Mouse (Mus musculus) embryonic facial prominence, embryonic 10.5 days (tissue): ENCODE data around the gene Dcaf8. TPM values are rescaled to one million over a fixed set of nuclear protein-coding genes. Genes with fewer than 3 reads are reported as not detected.

ENCODE experiments used
- DNase-seq: peaks from one replicate; pipeline ENCODE4 v3.0.0-alpha.2; 2017; ENCODE audit warnings: low spot score
- H3K27ac ChIP-seq: fragments of 300-500 bp; sonication (generic); replicated peaks from 2 replicates; pipeline ENCODE4 v1.5.1; 2016; ENCODE audit warnings: mild to moderate bottlenecking
- H3K27me3 ChIP-seq: fragments of 300-500 bp; sonication (generic); replicated peaks from 2 replicates; pipeline ENCODE4 v1.6.1; 2016; ENCODE audit warnings: low read depth, mild to moderate bottlenecking; ENCODE audit not compliant: poor library complexity, severe bottlenecking
- H3K36me3 ChIP-seq: fragments of 300-500 bp; sonication (generic); replicated peaks from 2 replicates; pipeline ENCODE4 v1.6.1; 2016; ENCODE audit warnings: mild to moderate bottlenecking, moderate library complexity
- H3K4me1 ChIP-seq: fragments of 300-500 bp; sonication (generic); 2 replicates; pipeline ENCODE4 v1.6.1; 2016
- H3K4me3 ChIP-seq: fragments of 300-500 bp; sonication (generic); 2 replicates; pipeline ENCODE4 v1.5.1; 2016; ENCODE audit warnings: mild to moderate bottlenecking, moderate library complexity
- H3K9me3 ChIP-seq: fragments of 300-500 bp; sonication (generic); 2 replicates; pipeline ENCODE4 v1.6.1; 2016; ENCODE audit warnings: mild to moderate bottlenecking
- WGBS: fragments of 180-500 bp; shearing (Covaris S2); methylation state at CpG from one replicate; pipeline ENCODE4 v1.1.7; 2016; 5-methylcytosine and 5-hydroxymethylcytosine counted together
- polyA plus RNA-seq: library from polyadenylated mRNA; unstranded; fragments of >200 nt; fragmentation: Nextera tagmentation; extraction: Ambion mirVana; gene quantifications from 2 replicates; pipeline ENCODE4 v1.2.1, GENCODE M21; 2016

Gene Dcaf8
- polyA plus RNA-seq, 1 experiment from 2014 or later: 141 TPM

DNA sequence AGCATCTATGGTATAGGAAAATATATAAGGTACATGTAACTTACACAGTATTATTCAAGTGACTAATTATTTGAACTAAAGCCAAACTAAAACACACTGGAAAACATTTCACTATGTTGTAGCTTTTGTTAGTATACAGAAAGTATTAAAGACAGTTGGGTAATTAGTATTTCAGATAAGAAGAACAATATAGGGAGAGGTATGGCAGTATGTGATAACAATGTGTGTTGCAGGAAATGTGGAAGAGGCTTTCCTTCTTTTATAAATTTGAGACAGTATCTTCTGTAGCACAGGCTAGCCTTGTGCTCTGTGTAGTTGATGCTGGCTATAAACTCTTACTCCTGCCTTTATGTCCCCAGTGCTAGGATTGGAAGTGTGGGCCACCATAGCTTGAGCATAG is 36.0 kb downstream of the Dcaf8 start:
- DNase-seq: no peak
- no peaks in the 10 kb centered on the region for H3K9me3 ChIP-seq
- peaks cover 92% of the 10 kb centered on the region for H3K36me3 ChIP-seq
- H3K27me3 ChIP-seq: no peaks in the 10 kb centered on the region
- no peaks in the 10 kb centered on the region for H3K4me1 ChIP-seq
- H3K4me3 ChIP-seq: no peak overlapping the region
- H3K27ac ChIP-seq: no peak overlapping the region

DNA sequence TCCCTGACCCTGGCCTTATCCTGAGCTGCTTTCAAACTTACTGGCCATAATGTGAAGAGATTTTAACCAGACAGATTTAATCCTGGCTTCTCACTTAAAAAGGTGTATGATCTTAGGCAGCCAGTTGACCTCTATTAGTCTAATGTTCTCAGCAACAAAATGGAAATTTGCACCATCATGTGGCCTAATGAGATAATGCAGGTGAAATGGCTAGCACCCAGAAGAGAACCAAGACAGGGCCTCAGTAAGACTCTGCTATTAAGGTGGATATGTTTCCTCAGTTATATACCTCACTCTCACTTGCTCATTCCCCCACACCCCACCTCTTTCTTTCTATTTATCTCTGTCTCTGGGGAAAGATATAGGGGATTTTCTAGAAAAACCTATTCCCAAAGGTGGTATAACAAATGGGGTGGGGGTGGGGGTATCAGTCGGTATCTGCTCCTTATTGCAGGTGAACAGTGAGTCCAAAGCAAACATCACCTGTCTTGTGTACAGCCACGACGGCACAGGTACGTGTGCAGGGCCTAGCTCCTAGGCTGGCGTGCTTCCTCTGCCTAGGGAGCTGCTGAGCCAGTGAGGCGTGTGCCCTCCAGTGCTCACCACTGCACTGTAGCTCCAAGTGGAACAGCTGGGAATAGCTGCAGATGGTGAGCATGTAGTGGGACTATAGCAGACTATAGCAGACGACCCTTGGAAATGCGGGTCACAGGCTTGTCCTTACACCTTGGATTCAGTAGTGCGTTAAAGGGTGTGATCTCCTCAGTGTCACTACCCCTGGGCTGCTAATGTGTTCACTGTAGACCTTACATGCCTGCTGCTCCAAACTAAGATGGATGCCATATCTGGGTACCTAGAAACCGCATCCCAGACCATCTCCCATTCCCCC is 38.8 kb downstream of the Dcaf8 start:
- Histone ChIP-seq H3K27ac (no peak overlapping the region), H3K4me1 (no peaks in the 10 kb centered on the region), H3K36me3 (peaks cover 92% of the 10 kb centered on the region), H3K9me3 (no peaks in the 10 kb centered on the region), H3K27me3 (no peaks in the 10 kb centered on the region), H3K4me3 (no peak overlapping the region)
- no peak for DNase-seq
- WGBS: 93% methylated on average over 10 of the region's 10 CpGs

DNA sequence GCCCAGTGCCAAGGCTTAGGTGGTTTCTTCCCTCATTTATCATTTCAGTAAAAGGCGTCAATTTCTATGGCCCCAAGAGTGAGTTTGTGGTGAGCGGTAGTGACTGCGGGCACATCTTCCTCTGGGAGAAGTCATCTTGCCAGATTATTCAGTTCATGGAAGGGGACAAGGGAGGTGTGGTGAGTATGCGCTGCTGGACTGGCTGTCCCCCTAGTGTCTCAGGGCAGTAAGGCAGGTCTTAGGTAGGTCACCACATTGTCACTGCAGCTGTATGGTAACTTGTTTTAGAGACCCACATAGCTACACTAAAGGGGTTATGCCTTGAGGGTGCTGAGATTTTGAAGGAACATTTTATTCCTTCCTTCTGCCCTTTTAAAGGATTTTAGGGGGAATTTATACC is 41.0 kb downstream of the Dcaf8 start:
- H3K36me3 ChIP-seq: peaks cover 94% of the 10 kb centered on the region
- no peaks in the 10 kb centered on the region for H3K4me1 ChIP-seq
- no peaks in the 10 kb centered on the region for H3K9me3 ChIP-seq
- peak; percentile 42 for DNase-seq
- 80% methylated on average over 4 of the region's 4 CpGs for WGBS
- no peak overlapping the region for H3K4me3 ChIP-seq
- no peaks in the 10 kb centered on the region for H3K27me3 ChIP-seq
- H3K27ac ChIP-seq: no peak overlapping the region

DNA sequence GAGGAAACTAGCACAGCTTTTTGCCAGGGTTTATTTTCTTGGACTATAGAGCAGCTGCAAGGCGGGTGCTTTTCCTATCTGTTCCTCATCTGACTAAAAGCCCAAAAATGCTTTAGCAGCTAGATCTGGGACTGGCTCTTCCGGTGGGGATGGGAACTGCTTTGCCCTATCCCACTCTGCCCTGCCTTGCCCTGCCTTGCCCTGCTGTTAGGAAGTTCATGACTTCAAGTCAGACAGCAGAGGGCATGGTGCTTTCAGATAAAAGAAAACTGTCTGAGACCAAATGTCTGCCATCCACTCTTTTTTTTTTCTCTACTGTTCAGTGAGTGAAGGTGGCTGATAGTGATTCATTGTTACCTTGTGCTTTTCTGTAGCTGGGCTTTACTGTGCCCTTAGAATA is 43.7 kb downstream of the Dcaf8 start:
- H3K27me3 ChIP-seq: no peaks in the 10 kb centered on the region
- peaks cover 96% of the 10 kb centered on the region for H3K36me3 ChIP-seq
- DNase-seq: no peak

DNA sequence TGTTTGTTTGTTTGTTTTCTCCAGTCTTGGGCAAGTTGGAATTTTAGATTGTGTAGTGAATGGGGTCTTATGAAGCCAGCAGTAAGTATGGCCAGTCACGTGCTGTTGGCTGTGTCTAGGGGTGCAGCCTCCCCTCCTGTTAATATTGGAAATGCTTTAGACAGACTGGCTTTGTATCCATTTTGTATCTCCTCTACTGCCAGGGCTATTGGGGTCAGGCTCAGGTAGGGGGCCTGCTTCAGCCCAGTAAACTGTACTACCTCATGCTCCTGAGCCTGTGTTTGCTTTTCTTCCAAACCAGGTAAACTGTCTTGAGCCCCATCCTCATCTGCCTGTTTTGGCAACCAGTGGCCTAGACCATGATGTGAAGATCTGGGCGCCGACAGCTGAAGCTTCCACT is 44.3 kb downstream of the Dcaf8 start:
- 91% methylated on average over 3 of the region's 3 CpGs for WGBS
- Histone ChIP-seq H3K27me3 (no peaks in the 10 kb centered on the region), H3K36me3 (peaks cover 96% of the 10 kb centered on the region)

More for the DNA sequence above, 43.7 kb downstream of the Dcaf8 start:
- no peak overlapping the region for H3K4me3 ChIP-seq
- H3K27ac ChIP-seq: no peak overlapping the region
- WGBS: 90% methylated on average over 2 of the region's 2 CpGs
- no peaks in the 10 kb centered on the region for H3K9me3 ChIP-seq
- H3K4me1 ChIP-seq: no peaks in the 10 kb centered on the region

DNA sequence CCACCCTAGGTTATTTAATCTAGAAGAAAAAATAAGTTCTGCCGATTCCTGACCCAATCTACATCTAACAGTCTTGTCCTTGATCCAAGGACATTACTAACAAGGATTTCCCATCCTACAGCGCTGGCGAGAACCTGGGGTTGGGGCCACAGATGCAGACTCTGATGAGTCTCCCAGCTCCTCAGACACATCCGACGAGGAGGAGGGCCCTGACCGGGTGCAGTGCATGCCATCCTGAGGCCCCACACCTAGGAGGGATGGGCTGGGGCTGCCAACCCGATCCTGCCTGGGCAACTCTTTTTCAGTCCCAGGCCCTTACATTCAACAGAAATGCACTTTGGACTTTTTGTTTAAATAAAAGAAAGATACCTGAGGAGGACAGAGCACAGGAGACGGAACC is 46.6 kb downstream of the Dcaf8 start:
- DNase-seq: no peak
- Histone ChIP-seq H3K4me3 (no peak overlapping the region), H3K9me3 (no peaks in the 10 kb centered on the region), H3K27ac (no peak overlapping the region), H3K4me1 (no peaks in the 10 kb centered on the region), H3K36me3 (peaks cover 96% of the 10 kb centered on the region), H3K27me3 (no peaks in the 10 kb centered on the region)
- 82% methylated on average over 8 of the region's 8 CpGs for WGBS

More for the DNA sequence above, 44.3 kb downstream of the Dcaf8 start:
- no peak overlapping the region for H3K4me3 ChIP-seq
- H3K9me3 ChIP-seq: no peaks in the 10 kb centered on the region
- DNase-seq: no peak
- H3K27ac ChIP-seq: no peak overlapping the region
- H3K4me1 ChIP-seq: no peaks in the 10 kb centered on the region

DNA sequence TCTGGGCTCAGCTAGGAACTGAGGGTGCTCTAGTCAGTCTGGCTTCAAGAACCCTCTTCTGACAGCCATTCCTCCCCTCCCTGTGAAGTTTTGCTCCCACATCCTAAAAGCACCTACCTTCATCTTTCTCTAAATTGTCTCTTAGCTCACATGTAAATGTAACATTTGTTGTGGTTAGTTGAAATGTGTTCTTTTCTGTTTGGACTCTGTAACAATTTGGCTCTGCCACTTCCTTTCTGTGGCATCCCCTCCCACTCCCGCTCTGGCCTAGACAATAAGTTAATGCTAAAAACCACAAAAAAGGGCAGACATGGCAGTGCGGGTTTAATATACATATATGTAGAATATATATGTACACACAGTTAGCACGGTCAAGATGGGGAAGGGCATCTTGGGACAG is 49.3 kb downstream of the Dcaf8 start:
- no peak for DNase-seq
- H3K4me1 ChIP-seq: peaks cover 24% of the 10 kb centered on the region
- no peaks in the 10 kb centered on the region for H3K9me3 ChIP-seq
- H3K27ac ChIP-seq: no peak overlapping the region
- no peaks in the 10 kb centered on the region for H3K27me3 ChIP-seq
- H3K4me3 ChIP-seq: no peak overlapping the region
- H3K36me3 ChIP-seq: peaks cover 96% of the 10 kb centered on the region
- 87% methylated on average over 3 of the region's 3 CpGs for WGBS

DNA sequence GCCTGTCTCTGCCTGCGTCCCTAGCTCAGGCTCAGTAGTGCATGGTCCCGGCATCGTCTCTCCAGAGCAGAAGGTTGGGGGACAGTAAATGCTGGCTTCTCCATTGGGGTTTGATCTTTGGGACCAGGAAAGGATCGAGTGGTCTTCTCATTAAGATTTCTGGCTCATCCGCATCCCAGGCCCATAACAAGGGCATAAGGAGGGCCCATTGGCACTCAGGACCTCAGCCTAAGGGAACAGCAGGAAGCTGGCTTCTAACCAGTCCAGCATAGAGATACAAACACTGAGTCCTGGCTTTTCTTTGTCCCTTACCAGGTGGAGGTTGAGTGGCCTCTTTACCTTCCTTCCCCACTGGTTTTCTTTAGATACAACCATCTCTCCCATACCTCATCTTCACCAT is 50.0 kb downstream of the Dcaf8 start:
- DNase-seq: no peak
- WGBS: 84% methylated on average over 5 of the region's 5 CpGs
- Histone ChIP-seq H3K4me1 (peaks cover 31% of the 10 kb centered on the region), H3K4me3 (no peak overlapping the region), H3K36me3 (peaks cover 90% of the 10 kb centered on the region), H3K9me3 (no peaks in the 10 kb centered on the region), H3K27me3 (no peaks in the 10 kb centered on the region), H3K27ac (no peak overlapping the region)

DNA sequence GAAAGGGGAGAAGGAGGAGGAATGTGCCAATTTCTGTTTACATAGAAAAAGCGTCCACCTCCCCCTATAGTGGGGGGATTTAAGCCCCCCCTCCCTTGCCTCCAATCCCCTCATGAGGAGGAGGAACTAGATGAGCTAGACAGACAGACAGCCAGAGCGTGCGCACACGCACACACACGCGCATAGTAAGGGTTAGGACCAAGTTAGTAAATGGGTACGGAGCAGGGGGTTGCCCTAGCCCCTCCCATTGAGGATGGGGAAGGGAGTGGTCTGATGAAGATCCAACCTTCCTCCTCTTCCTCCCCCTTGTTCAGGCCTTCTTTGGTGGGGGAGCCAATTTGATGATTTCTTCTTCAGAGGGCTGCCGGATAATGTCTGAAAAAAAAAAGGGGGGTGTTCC is 50.4 kb downstream of the Dcaf8 start:
- Histone ChIP-seq H3K27me3 (no peaks in the 10 kb centered on the region), H3K9me3 (no peaks in the 10 kb centered on the region), H3K4me1 (peaks cover 36% of the 10 kb centered on the region), H3K36me3 (peaks cover 90% of the 10 kb centered on the region), H3K4me3 (no peak overlapping the region), H3K27ac (no peak overlapping the region)
- WGBS: 90% methylated on average over 8 of the region's 8 CpGs
- DNase-seq: no peak

DNA sequence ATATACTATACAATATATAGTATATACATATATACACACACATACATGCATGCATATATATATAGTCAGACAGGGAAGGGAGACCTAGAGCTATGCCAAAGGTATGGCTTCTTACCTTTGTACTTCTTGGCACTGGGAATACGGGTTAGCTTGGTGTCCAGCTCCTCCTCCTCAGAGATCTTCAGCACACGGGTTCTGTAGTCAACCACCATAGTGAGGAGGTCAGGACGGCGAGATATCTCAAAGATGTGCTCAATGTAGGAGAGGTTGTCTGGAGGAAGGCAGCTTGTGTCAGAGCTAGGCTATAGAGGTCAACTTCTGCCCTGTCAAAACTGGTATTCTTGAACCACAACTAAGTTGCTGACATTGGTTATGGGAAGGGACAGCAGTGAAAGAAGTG is 51.1 kb downstream of the Dcaf8 start:
- peaks cover 43% of the 10 kb centered on the region for H3K4me1 ChIP-seq
- no peak for DNase-seq
- no peaks in the 10 kb centered on the region for H3K9me3 ChIP-seq
- WGBS: 93% methylated on average over 4 of the region's 4 CpGs
- no peaks in the 10 kb centered on the region for H3K27me3 ChIP-seq
- H3K36me3 ChIP-seq: peaks cover 83% of the 10 kb centered on the region
- no peak overlapping the region for H3K4me3 ChIP-seq
- H3K27ac ChIP-seq: no peak overlapping the region

DNA sequence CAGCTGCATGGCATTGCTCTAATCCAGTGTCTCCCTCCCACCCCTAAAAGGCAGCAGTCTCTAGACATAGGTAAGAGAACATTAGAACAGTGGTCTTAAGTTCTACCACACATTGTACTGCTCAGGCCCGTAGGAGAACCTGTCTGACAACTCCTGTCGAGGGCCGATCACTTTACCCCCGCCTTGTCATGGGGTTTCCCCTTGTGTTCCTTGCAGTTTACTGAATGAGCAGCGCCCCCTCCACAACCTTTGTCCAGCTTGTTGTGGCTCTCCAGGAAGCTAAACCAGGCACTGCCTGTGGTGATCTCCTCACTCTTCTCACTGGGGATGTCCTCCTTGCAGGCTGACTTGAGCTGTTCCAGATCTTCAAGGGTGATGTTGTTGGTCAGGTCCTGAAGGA is 52.3 kb downstream of the Dcaf8 start:
- Histone ChIP-seq H3K27ac (peak overlapping the region; percentile 93; the same call in 1 of the 2 replicates), H3K9me3 (no peaks in the 10 kb centered on the region), H3K4me1 (peaks cover 54% of the 10 kb centered on the region), H3K4me3 (no peak overlapping the region), H3K36me3 (peaks cover 71% of the 10 kb centered on the region), H3K27me3 (no peaks in the 10 kb centered on the region)
- DNase-seq: no peak
- 74% methylated on average over 5 of the region's 5 CpGs for WGBS

DNA sequence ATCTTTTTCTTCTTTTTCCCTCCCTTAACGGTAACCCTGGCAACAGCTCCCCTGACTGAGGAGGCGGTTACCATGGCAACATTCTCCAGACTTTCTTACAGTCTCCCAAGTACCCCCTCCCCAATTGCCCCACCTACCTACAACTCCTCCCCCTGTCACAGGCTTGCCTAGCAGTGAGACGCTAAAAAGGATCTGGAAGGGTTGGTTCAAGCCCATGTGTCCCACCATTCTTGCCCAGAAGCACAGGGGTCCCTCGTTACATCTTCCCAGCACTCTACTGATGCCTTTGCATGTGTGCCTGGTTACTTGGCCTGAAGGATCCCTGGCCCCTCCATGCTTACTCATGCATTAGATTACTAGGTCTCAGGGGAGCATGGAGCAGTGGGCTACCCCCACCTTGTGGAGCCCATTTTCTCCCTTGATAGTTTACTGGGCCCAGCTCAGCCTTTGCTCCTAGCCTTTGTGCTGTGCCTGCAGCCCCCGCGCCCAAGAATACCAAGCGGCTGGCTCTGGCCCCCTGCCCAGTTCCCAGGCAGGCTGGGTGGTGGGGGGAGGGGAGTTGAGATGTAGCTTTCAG is 53.1 kb downstream of the Dcaf8 start:
- Histone ChIP-seq H3K9me3 (no peaks in the 10 kb centered on the region), H3K27ac (peak overlapping the region; percentile 93), H3K4me3 (peak overlapping the region; percentile 29; the same call in 1 of the 2 replicates), H3K27me3 (no peaks in the 10 kb centered on the region), H3K36me3 (peaks cover 63% of the 10 kb centered on the region), H3K4me1 (peaks cover 62% of the 10 kb centered on the region)
- WGBS: 37% methylated on average over 7 of the region's 7 CpGs
- DNase-seq: peak; percentile 46
